Mouse (Mus musculus) CH12.LX (cell line): Measurements from ENCODE around the gene Aip. TPM values are rescaled to one million over a fixed set of nuclear protein-coding genes. Genes with fewer than 3 reads are reported as not detected.

ENCODE experiments used
- DNase-seq: peaks from one replicate; pipeline ENCODE4 v3.0.0-alpha.2; 2013; ENCODE audit errors: extremely low read depth
- H3K27ac ChIP-seq: 2 replicates; pipeline ENCODE4 v1.5.1; 2012; ENCODE audit warnings: low read depth, mild to moderate bottlenecking, control low read depth, moderate library complexity; ENCODE audit not compliant: insufficient read depth
- H3K27me3 ChIP-seq: replicated peaks from 2 replicates; pipeline ENCODE3; 2012; ENCODE audit warnings: inconsistent platforms
- H3K36me3 ChIP-seq, 2 experiments: replicated peaks in 1 of 2; 2 replicates each; pipeline versions ENCODE3 to v1.6.1; 2012; ENCODE audit warnings: inconsistent platforms in 1 of 2, low read length in 1 of 2, mild to moderate bottlenecking in 1 of 2, mixed read lengths in 1 of 2, moderate library complexity in 1 of 2; ENCODE audit not compliant: control insufficient read depth in 1 of 2, insufficient read depth in 1 of 2
- H3K4me1 ChIP-seq, 2 experiments: 2 replicates each; pipeline ENCODE4 v1.6.1; 2012; ENCODE audit warnings: inconsistent platforms in 1 of 2, moderate library complexity in 1 of 2; ENCODE audit not compliant: insufficient read depth in 2 of 2, control insufficient read depth in 1 of 2
- H3K4me2 ChIP-seq: 2 replicates; pipeline ENCODE4 v1.6.1; 2012; ENCODE audit warnings: low read depth, mild to moderate bottlenecking, control low read depth; ENCODE audit not compliant: poor library complexity, insufficient read depth, severe bottlenecking
- H3K4me3 ChIP-seq, 3 experiments: fragments of 150-350 bp in 1 of 3; sonication (generic) in 1 of 3; replicated peaks in 1 of 3; 2 replicates each; pipeline versions ENCODE3 to v1.5.1; 2011 to 2012; ENCODE audit warnings: low read depth in 2 of 3, low read length in 2 of 3, mild to moderate bottlenecking in 2 of 3, moderate library complexity in 2 of 3, control low read depth in 1 of 3, improper control_type of control experiment in 1 of 3, inconsistent platforms in 1 of 3, mixed read lengths in 1 of 3; ENCODE audit not compliant: poor library complexity in 1 of 3
- H3K79me2 ChIP-seq: replicated peaks from 2 replicates; pipeline ENCODE4 v1.6.1; 2012; ENCODE audit warnings: mild to moderate bottlenecking, moderate library complexity; ENCODE audit not compliant: control insufficient read depth, poor library complexity, insufficient read depth, severe bottlenecking; ENCODE audit errors: extremely low read depth
- H3K9ac ChIP-seq: 2 replicates; pipeline ENCODE4 v1.6.1; 2012; ENCODE audit warnings: low read depth, mild to moderate bottlenecking, control low read depth, moderate library complexity; ENCODE audit not compliant: insufficient read depth
- H3K9me3 ChIP-seq: replicated peaks from 2 replicates; pipeline ENCODE3; 2012; ENCODE audit warnings: low read length, inconsistent platforms, mixed read lengths
- BHLHE40 ChIP-seq: IDR thresholded peaks from 2 replicates; pipeline ENCODE4 v1.6.1; 2011; ENCODE audit warnings: mild to moderate bottlenecking, low read depth, low read length, improper control_type of control experiment
- CHD1 ChIP-seq: IDR thresholded peaks from 2 replicates; pipeline ENCODE4 v1.6.1; 2012; ENCODE audit warnings: low read depth, low read length, improper control_type of control experiment, inconsistent platforms
- CHD2 ChIP-seq: IDR thresholded peaks from 2 replicates; pipeline ENCODE4 v1.6.1; 2011; ENCODE audit warnings: low read length, improper control_type of control experiment
- CTCF ChIP-seq, 2 experiments: IDR thresholded peaks in 1 of 2; conservative IDR thresholded peaks in 1 of 2; 2 replicates each; pipeline ENCODE4 v1.5.1; 2011 to 2012; ENCODE audit warnings: low read depth in 2 of 2, low read length in 2 of 2, improper control_type of control experiment in 1 of 2, inconsistent platforms in 1 of 2, mild to moderate bottlenecking in 1 of 2, moderate library complexity in 1 of 2
- EP300 ChIP-seq: IDR thresholded peaks from 2 replicates; pipeline ENCODE4 v1.6.1; 2011; ENCODE audit warnings: low read length, improper control_type of control experiment
- ETS1 ChIP-seq: conservative IDR thresholded peaks from 2 replicates; pipeline ENCODE4 v1.6.1; 2012; ENCODE audit warnings: low read depth, mild to moderate bottlenecking, inconsistent platforms, low read length, improper control_type of control experiment, moderate library complexity
- IRF4 ChIP-seq: IDR thresholded peaks from 2 replicates; pipeline ENCODE4 v1.6.1; 2014; ENCODE audit warnings: low read depth, mild to moderate bottlenecking, inconsistent platforms, low read length, improper control_type of control experiment
- JUND ChIP-seq: conservative IDR thresholded peaks from 2 replicates; pipeline ENCODE4 v1.6.1; 2011; ENCODE audit warnings: low read depth, low read length, improper control_type of control experiment
- MYC ChIP-seq: IDR thresholded peaks from 2 replicates; pipeline ENCODE4 v1.6.1; 2011; ENCODE audit warnings: low read depth, mild to moderate bottlenecking, improper control_type of control experiment, low read length
- NELFE ChIP-seq: IDR thresholded peaks from 2 replicates; pipeline ENCODE4 v1.6.1; 2011; ENCODE audit warnings: low read depth, low read length, improper control_type of control experiment
- POLR2A ChIP-seq: IDR thresholded peaks from 2 replicates; pipeline ENCODE4 v1.6.1; 2011; ENCODE audit warnings: low read depth, mild to moderate bottlenecking, improper control_type of control experiment, low read length
- RAD21 ChIP-seq: IDR thresholded peaks from 2 replicates; pipeline ENCODE4 v1.6.1; 2011; ENCODE audit warnings: low read depth, mild to moderate bottlenecking, low read length, improper control_type of control experiment, moderate library complexity
- SIN3A ChIP-seq: IDR thresholded peaks from 2 replicates; pipeline ENCODE4 v1.6.1; 2012; ENCODE audit warnings: low read length, improper control_type of control experiment, inconsistent platforms
- TCF12 ChIP-seq: IDR thresholded peaks from 2 replicates; pipeline ENCODE4 v1.6.1; 2014; ENCODE audit warnings: low read depth, mild to moderate bottlenecking, inconsistent platforms, low read length, improper control_type of control experiment
- UBTF ChIP-seq: IDR thresholded peaks from 2 replicates; pipeline ENCODE4 v1.6.1; 2012; ENCODE audit warnings: low read depth, mild to moderate bottlenecking, inconsistent platforms, low read length, improper control_type of control experiment, moderate library complexity
- USF1 ChIP-seq: IDR thresholded peaks from 2 replicates; pipeline ENCODE4 v1.6.1; 2014; ENCODE audit warnings: low read depth, mild to moderate bottlenecking, inconsistent platforms, low read length, improper control_type of control experiment
- USF2 ChIP-seq: conservative IDR thresholded peaks from 2 replicates; pipeline ENCODE4 v1.6.1; 2011; ENCODE audit warnings: low read depth, low read length, improper control_type of control experiment
- ZKSCAN1 ChIP-seq: IDR thresholded peaks from 2 replicates; pipeline ENCODE4 v1.6.1; 2012; ENCODE audit warnings: low read depth, inconsistent platforms, low read length, improper control_type of control experiment, borderline replicate concordance
- ZMIZ1 ChIP-seq: IDR thresholded peaks from 2 replicates; pipeline ENCODE4 v1.6.1; 2012; ENCODE audit warnings: low read depth, mild to moderate bottlenecking, inconsistent platforms, low read length, improper control_type of control experiment
- ZNF384 ChIP-seq: IDR thresholded peaks from 2 replicates; pipeline ENCODE4 v1.6.1; 2012; ENCODE audit warnings: low read depth, low read length, improper control_type of control experiment, inconsistent platforms
- dilution Hi-C: fragments of 300-500 bp; cut with MboI; formaldehyde crosslinking; loops from 2 replicates; pipeline ENCODE4 v1.14.3; 2020; ENCODE audit warnings: low sequenced_read_pairs; ENCODE audit not compliant: extremely low pct_unique_long_range_greater_than_20kb, extremely low pct_ligation_motif_present
- in situ Hi-C: fragments of 300-500 bp; cut with MboI; formaldehyde crosslinking; loops from 3 replicates; pipeline ENCODE4 v1.14.3; 2019; ENCODE audit warnings: low sequenced_read_pairs, low pct_ligation_motif_present, low pct_unique_long_range_greater_than_20kb, mixed read lengths
- polyA plus RNA-seq: library from polyadenylated mRNA; unstranded; fragments of >175 nt; gene quantifications from 2 replicates; pipeline ENCODE4 v1.2.1, GENCODE M21; 2012; ENCODE audit warnings: low read depth; ENCODE audit not compliant: insufficient read length
- total RNA-seq, 2 experiments: library from RNA; depleted of rRNA; stranded (reverse); fragments of 300-350 nt in 1 of 2; fragments of >200 nt in 1 of 2; gene quantifications; 2 replicates each; pipeline ENCODE4 v1.2.3; 2012 to 2014

The Aip gene
- total and polyA plus RNA-seq, 3 experiments: 11.7 to 64.8 (median 39.7) TPM

DNA sequence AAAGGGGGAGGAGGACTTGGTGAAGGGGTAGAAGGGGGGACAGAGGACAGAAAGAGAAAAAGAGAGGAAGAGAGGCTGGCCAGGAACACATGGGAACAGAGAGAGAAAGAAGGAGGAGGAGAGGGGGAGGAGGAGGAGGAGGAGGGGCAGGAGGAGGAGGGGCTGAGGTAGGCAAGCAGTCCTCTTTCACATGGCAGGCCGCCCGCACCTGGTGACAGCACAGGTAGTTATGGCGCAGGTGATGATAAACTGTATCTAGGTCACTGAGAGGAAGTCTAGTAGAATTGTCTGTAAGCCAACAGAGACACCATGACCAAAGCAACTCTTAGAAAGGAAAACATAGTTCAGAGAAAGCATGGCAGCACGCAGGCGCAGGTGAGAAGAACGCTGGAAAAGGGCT lies 54.3 kb downstream of the Aip start:
- Histone ChIP-seq H3K9me3 (no peaks in the 10 kb centered on the region), H3K27me3 (peaks cover 15% of the 10 kb centered on the region)

DNA sequence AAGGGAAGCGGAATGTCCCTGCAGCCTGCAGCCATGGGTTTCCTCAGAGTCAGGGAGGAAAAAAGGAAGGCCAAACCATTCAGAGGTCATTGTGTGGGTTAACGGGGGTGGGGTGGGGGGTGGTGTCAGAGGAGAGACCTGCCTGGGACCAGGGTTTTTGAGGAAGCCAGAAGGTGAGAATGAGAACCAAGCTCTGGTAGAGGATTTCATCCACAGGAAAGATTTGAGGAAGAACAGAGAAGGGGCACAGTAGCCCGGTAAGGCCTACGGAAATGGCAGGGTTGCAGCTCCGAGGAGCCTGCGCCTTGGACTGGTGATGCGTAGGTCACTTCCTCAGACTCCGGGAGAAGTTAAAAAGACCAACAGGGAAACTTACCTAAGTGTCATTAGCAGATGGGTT lies 54.9 kb downstream of the Aip start:
- Histone ChIP-seq H3K27ac (no peak overlapping the region), H3K79me2 (no peaks in the 10 kb centered on the region), H3K4me1 (peaks cover 0 to 4% of the 10 kb centered on the region in 2 experiments; a peak in 1 of 4 replicates), H3K27me3 (peaks cover 14% of the 10 kb centered on the region), H3K4me3 (no peak overlapping the region), H3K4me2 (no peak overlapping the region), H3K36me3 (no peaks in the 10 kb centered on the region), H3K9ac (no peak overlapping the region), H3K9me3 (no peaks in the 10 kb centered on the region)
- dilution Hi-C loops: no loop called here
- TF ChIP-seq IRF4 (no peak), CTCF (conservative IDR thresholded peaks at IDR 0.05 in 1 of 2, IDR thresholded peaks at IDR 0.05 in 1 of 2; ENCODE audit: low read depth in 2 of 2, low read length in 2 of 2) (no peak), ETS1 (no peak), UBTF (no peak), ZKSCAN1 (no peak), CHD1 (no peak)
- in situ Hi-C loops: no loop called here
- DNase-seq: no peak

More for the DNA sequence above, 54.3 kb downstream of the Aip start:
- Histone ChIP-seq H3K36me3 (no peaks in the 10 kb centered on the region), H3K4me2 (no peak overlapping the region), H3K9ac (no peak overlapping the region), H3K27ac (no peak overlapping the region), H3K4me1 (peaks cover 0 to 4% of the 10 kb centered on the region in 2 experiments; a peak in 1 of 4 replicates), H3K79me2 (no peaks in the 10 kb centered on the region)
- in situ Hi-C loops: no loop called here
- dilution Hi-C loops: no loop called here
- no peak for DNase-seq
- TF ChIP-seq ZNF384 (no peak), ZMIZ1 (no peak), JUND (no peak), CHD2 (no peak), USF2 (no peak), EP300 (no peak), MYC (no peak), RAD21 (no peak), BHLHE40 (no peak), POLR2A (no peak), UBTF (no peak), ZKSCAN1 (no peak), SIN3A (no peak), TCF12 (no peak), USF1 (no peak), NELFE (no peak)
- TF ChIP-seq, all 38 proteins: peak for 0
- no peak overlapping the region for H3K4me3 ChIP-seq
